Comparison of ENCODE assay signal across 15 mouse cellular contexts in genomic region chr13:23914376-23915167, GRCm38 (mm10). TPM values are rescaled to one million over a fixed set of nuclear protein-coding genes. Genes with fewer than 3 reads are reported as not detected.
DNase-seq lines count a peak whose midpoint lies in the region; ATAC-seq and TF ChIP-seq lines count a peak whose summit lies in the region.
"Had no signal": no experiment of that assay in that cellular context is flagged by ENCODE, and none has a peak within 500 bp of the region (broad histone marks: within the 10 kb centered on the region; RNA-seq: fewer than 3 reads in every experiment).

TSS of gene Slc17a4 (minus strand) at chr13:23915009.

- peaks cover 13% of the 10 kb centered on the region; the same call in 1 of the 2 replicates for H3K27me3 ChIP-seq in heart, embryonic 10.5 days (ENCODE audit: insufficient read depth, poor library complexity, severe bottlenecking)
- H3K27me3 ChIP-seq in heart, embryonic 13.5 days (replicated peaks) = no peaks in the 10 kb centered on the region; the same call in 1 of the 2 replicates
- no peaks in the 10 kb centered on the region for H3K27me3 ChIP-seq in liver, embryonic 14.5 days (ENCODE audit: control insufficient read depth, insufficient read depth, low read length)
- H3K27me3 ChIP-seq: hindbrain, embryonic 15.5 days had no signal

- no peak within 1 kb of the TSS for H3K9ac ChIP-seq in heart, embryonic 13.5 days
- no peak within 1 kb of the TSS; the same call in 1 of the 2 replicates for H3K9ac ChIP-seq in liver, embryonic 14.5 days (replicated peaks)
- H3K9ac ChIP-seq: hindbrain, embryonic 15.5 days; lung, embryonic 14.5 days had no signal

- TF ChIP-seq EP300 in liver, embryonic 14.5 days (IDR thresholded peaks at IDR 0.05; ENCODE audit: low read depth) = no peak

- peak within 1 kb of the TSS; percentile 24 for H3K4me2 ChIP-seq in heart, embryonic 13.5 days
- no peak within 1 kb of the TSS for H3K4me2 ChIP-seq in liver, embryonic 14.5 days (ENCODE audit: low read depth)
- H3K4me2 ChIP-seq: hindbrain, embryonic 15.5 days; lung, embryonic 14.5 days had no signal

- TF ChIP-seq CTCF in liver, embryonic 14.5 days (IDR thresholded peaks at IDR 0.05; ENCODE audit: low read depth) = no peak

- ATAC-seq in heart, embryonic 13.5 days (ENCODE audit: extremely low read depth, insufficient number of reproducible peaks, low FRiP score, low TSS enrichment) = no peak
- ATAC-seq in liver, embryonic 14.5 days (ENCODE audit: insufficient read depth) = no peak

- H3K4me1 ChIP-seq in heart, embryonic 10.5 days = peaks cover 30% of the 10 kb centered on the region
- peaks cover 44% of the 10 kb centered on the region for H3K4me1 ChIP-seq in heart, embryonic 13.5 days
- peaks cover 11 to 34% of the 10 kb centered on the region in 2 experiments; a peak in 2 of 4 replicates for H3K4me1 ChIP-seq in liver, embryonic 14.5 days (replicated peaks; ENCODE audit: control insufficient read depth in 2 of 2, insufficient read depth in 2 of 2, low read length in 1 of 2)
- H3K4me1 ChIP-seq: hindbrain, embryonic 15.5 days had no signal

- DNase-seq in heart, embryonic 10.5 days (ENCODE audit: low spot score) = no peak
- no peak for DNase-seq in heart, postnatal 4 days
- peak; percentile 65 for DNase-seq in kidney, adult 9 months
- DNase-seq in liver, embryonic 14.5 days (ENCODE audit: low read depth in 3 of 3, low spot score in 3 of 3) = no peak
- DNase-seq in right cerebral cortex, adult 18-20 months = no peak
- DNase-seq in lung, postnatal 25 days (ENCODE audit: low spot score) = no peak
- DNase-seq in retina, postnatal 1 day = no peak

- no peak within 1 kb of the TSS for H3K4me3 ChIP-seq in heart, embryonic 10.5 days
- H3K4me3 ChIP-seq in heart, embryonic 13.5 days = no peak within 1 kb of the TSS
- no peak within 1 kb of the TSS for H3K4me3 ChIP-seq in liver, embryonic 14.5 days (ENCODE audit: insufficient read depth in 1 of 2, low read depth in 2 of 2, low read length in 2 of 2)
- H3K4me3 ChIP-seq: erythroblast, embryonic 14.5 days; hindbrain, embryonic 15.5 days had no signal

- H3K27ac ChIP-seq in heart, embryonic 10.5 days = peak within 1 kb of the TSS; percentile 52; the same call in 1 of the 2 replicates
- peak within 1 kb of the TSS; percentile 74 for H3K27ac ChIP-seq in heart, embryonic 13.5 days (replicated peaks)
- H3K27ac ChIP-seq in liver, embryonic 14.5 days = peak within 1 kb of the TSS; percentile 14; the same call in 1 of the 2 replicates
- H3K27ac ChIP-seq: hindbrain, embryonic 15.5 days had no signal

- H3K9me3 ChIP-seq in heart, embryonic 10.5 days = no peaks in the 10 kb centered on the region
- no peaks in the 10 kb centered on the region for H3K9me3 ChIP-seq in heart, embryonic 13.5 days
- no peaks in the 10 kb centered on the region for H3K9me3 ChIP-seq in liver, embryonic 14.5 days (ENCODE audit: control insufficient read depth, low read length)
- H3K9me3 ChIP-seq: hindbrain, embryonic 15.5 days had no signal

- 48% methylated on average over 9 of the region's 9 CpGs for WGBS in heart, embryonic 10.5 days
- 43% methylated on average over 9 of the region's 9 CpGs for WGBS in heart, embryonic 13.5 days
- 34% methylated on average over 9 of the region's 9 CpGs for WGBS in liver, embryonic 14.5 days (ENCODE audit: insufficient replicate concordance)

- no peaks in the 10 kb centered on the region for H3K36me3 ChIP-seq in heart, embryonic 10.5 days
- no peaks in the 10 kb centered on the region for H3K36me3 ChIP-seq in heart, embryonic 13.5 days
- no peaks in the 10 kb centered on the region for H3K36me3 ChIP-seq in liver, embryonic 14.5 days (replicated peaks; ENCODE audit: control insufficient read depth, insufficient read depth, low read depth)
- H3K36me3 ChIP-seq: hindbrain, embryonic 15.5 days had no signal

RNA-seq across cellular contexts. Expression of gene Slc17a4, which starts in this region (rescaled TPM):
- polyA plus RNA-seq in heart, embryonic 10.5 days (2016; fragmentation: Nextera tagmentation; extraction: Ambion mirVana) = 0.10 TPM in 1 of 2 replicates, not detected in the other
- not detected for total RNA-seq in heart, postnatal 4 days (2021)
- not detected in 2 replicates for polyA plus RNA-seq in heart, embryonic 13.5 days (2015; fragmentation: Nextera tagmentation; extraction: Ambion mirVana)
- polyA plus RNA-seq in liver, embryonic 14.5 days (2012; rRNA removed) = 0.02 and 0.03 TPM in 2 replicates
- polyA plus RNA-seq in liver, embryonic 14.5 days (2014; fragmentation: Nextera tagmentation; extraction: Ambion mirVana) = 0.04 and 0.08 TPM in 2 replicates
- total RNA-seq: gastrocnemius, adult 8-10 months; left cerebral cortex, adult 8-10 months; monocyte, adult 5-6 weeks had no signal
- polyA plus RNA-seq: erythroblast, embryonic 14.5 days; hindbrain, embryonic 15.5 days; lung, embryonic 14.5 days; testis, adult 2 months had no signal

Comparison
In these comparisons a context has a peak if more than half of its experiments do, and no peak if none do; other contexts are left out.
1. H3K27ac ChIP-seq: peak in every context shown above with its lines; median percentile 74 in heart, embryonic 13.5 days; 52 in heart, embryonic 10.5 days; 14 in liver, embryonic 14.5 days.